Mouse (Mus musculus) G1E (cell line): ENCODE measurements around the gene Rassf5.

Experiments used
- CTCF ChIP-seq: IDR thresholded peaks from 2 replicates; pipeline ENCODE4 v1.5.1; 2012; ENCODE audit warnings: low read depth, low read length, inconsistent platforms, mixed read lengths
- GATA1 ChIP-seq: IDR thresholded peaks from 2 replicates; pipeline ENCODE4 v1.6.1; 2012; ENCODE audit warnings: borderline replicate concordance, low read length, inconsistent platforms, mixed read lengths
- TAL1 ChIP-seq: conservative IDR thresholded peaks from 2 replicates; pipeline ENCODE4 v1.6.1; 2012; ENCODE audit warnings: low read depth, low read length, inconsistent platforms, mixed read lengths

- TF ChIP-seq GATA1, result no peak
- TF ChIP-seq CTCF, result no peak
- no peak for TF ChIP-seq TAL1
These were observed 84.0 kb downstream of the Rassf5 start for GRCm38 (mm10) chr1:131161091-131161490.
